Mouse (Mus musculus) kidney, adult 2 months (tissue): Measurements from ENCODE around the gene Bmf.

Experiments used
- CTCF ChIP-seq: fragments of 200-500 bp; conservative IDR thresholded peaks from 2 replicates; pipeline ENCODE4 v1.5.1; 2011; ENCODE audit warnings: low read depth, mild to moderate bottlenecking, control low read depth, low read length, moderate library complexity, mixed read lengths; ENCODE audit not compliant: insufficient read depth, insufficient read length
- POLR2A ChIP-seq: fragments of 200-500 bp; IDR thresholded peaks from one replicate; pipeline ENCODE4 v1.6.1; 2011; ENCODE audit warnings: low read depth, low read length, control low read depth

DNA sequence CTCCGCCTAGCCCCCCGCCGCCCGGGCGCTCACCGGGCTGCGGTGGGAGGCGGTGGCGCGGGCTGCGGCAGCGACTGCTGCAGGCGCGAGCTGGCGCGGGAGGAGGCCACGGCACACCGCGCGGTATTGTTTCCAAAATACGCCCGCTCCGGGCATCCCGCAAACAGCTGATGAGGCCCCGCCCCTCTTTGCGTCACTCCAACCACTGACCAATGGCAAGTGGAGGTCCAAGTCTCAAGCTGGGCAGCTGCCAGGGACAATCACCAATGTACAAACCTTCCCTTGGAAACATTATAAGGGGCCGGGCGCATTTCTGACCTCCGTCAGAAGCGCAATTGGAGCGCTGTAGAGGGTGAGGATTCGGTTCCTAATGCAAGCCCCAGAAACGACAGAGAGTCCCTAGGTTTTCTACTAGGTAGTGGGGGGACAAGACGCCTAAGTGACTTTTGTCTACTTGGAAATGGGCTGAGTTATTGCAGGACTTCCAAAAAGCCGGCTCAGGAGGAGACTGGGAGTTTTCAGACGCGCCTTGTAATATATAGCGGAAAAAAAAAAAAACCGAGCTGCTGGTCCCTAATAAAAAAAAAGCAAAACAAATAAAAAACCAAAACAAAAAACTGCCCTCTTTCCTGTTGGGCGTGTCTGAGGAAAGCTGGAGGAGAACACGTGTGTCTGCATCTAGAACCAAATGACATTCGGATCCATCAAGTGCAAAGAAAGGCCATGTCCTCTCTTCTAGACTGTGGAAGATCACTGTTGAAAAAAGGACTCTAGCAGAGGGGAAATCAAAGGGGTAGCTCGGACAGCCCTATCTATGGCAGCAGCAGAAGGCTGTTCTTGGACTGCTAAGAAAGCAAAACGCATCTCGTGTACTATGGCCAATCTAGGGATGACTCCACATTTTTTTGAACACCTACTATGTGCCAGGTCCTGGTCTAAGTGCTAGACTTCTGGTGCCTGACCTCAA is at the start of gene Bmf:
- TF ChIP-seq CTCF (no peak), POLR2A (no peak)
